Mouse (Mus musculus): ENCODE data around the gene Baiap3.

Baiap3 gene

GRCm38 (mm10) chr17:25256140-25256754, at the start of gene Baiap3:
Gene Baiap3, minus strand, starts transcription at chr17:25256364.
- no peak for DNase-seq (ENCODE audit: low read depth)

GRCm38 (mm10) chr17:25298094-25298493, 41.9 kb upstream of the Baiap3 start, which contains the start of gene Prss34:
Gene Prss34, plus strand, starts transcription at chr17:25298394.
- DNase-seq (ENCODE audit: low read depth), result no peak

GRCm38 (mm10) chr17:25294111-25294510, 37.9 kb upstream of the Baiap3 start:
- DNase-seq (ENCODE audit: low read depth), result no peak

GRCm38 (mm10) chr17:25293495-25293894, 37.3 kb upstream of the Baiap3 start:
- DNase-seq (ENCODE audit: low read depth), result no peak

DNA sequence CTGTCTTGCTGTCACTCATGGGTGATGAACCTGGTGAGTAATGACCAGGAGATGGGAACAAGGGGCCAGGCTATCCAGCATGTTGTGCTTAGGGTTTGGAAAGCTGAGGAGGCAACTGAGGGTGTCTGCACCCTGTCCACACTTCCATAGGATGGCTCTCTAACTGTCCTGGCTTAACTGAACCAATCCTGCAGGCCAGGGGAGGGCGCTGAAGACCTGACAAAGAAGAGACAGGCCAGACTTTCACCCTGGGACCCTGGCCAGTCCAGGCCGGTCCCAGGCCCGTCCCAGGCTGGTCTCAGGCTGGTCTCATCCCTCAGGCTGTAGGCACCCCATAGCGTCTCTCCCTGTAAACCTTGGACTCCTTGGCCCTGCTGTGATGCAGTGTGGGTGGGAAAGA, 34.2 kb upstream of the Baiap3 start:
- DNase-seq (ENCODE audit: low read depth), result no peak

- peak; percentile 77 for DNase-seq (ENCODE audit: low read depth)
Observed at GRCm38 (mm10) chr17:25288842-25289241, 32.7 kb upstream of the Baiap3 start.

GRCm38 (mm10) chr17:25285033-25285432, 28.9 kb upstream of the Baiap3 start:
- peak; percentile 87 for DNase-seq (ENCODE audit: low read depth)

- DNase-seq (ENCODE audit: low read depth), result peak; percentile 28
Observed at GRCm38 (mm10) chr17:25282133-25282532, 26.0 kb upstream of the Baiap3 start.

DNA sequence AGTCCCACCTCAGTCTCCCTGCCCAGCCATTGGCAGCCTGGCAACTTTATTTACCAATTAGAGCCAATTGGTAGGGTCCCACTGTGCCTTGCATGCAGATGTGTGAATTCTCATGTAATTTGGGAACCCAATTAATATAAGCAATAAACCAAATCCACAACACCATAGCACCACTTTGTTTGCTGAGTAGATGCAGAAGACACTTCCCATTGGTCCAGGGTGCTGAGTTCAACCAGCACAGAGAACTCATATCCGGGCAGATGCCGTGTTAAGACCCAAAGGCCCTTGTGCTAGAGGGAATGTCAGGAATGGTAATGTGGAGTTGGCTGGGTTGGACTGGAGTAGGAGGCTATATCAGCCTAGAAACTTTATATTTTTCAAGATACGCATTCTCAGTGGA, 19.7 kb upstream of the Baiap3 start:
- DNase-seq (ENCODE audit: low read depth), result no peak

DNA sequence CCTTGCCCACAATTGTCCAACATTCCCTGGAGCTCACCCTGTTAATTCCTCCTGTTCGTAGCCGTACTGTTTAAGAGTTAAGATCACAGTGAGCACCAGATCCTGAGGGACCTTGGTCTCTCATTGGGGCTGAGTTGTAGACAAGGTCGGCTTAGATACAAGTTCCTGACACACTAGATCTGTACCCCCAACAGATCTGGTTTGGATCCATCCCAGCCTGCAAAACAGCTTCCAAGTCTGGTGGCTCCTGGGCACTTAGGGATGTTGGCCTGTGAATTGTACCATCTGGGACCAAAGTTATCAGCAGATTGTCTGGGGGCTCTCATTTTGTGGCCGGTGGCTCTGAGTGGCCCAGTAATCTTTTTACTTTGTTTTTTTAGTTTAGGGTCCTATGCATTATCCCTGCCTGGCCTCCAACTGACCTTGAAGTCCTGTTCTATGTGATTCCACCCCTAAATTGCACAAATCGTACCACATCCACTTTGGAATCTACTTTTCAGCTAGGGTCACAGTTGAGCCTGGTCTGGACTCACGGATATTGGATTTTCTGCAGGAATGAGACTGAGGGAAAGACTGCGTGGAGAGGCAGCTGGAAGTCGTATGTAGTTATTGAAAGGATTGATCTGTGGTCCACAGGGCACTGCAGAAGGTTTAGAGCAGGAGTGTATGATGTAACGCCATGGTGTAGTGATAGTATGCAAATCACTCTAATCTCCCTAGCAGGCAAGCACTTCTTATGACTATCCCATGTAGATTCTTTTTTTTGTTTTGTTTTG, 18.6 kb upstream of the Baiap3 start, which contains the start of gene Ube2i:
TSS of gene Ube2i (minus strand) at position 52 of the 776 bp plus-strand sequence.
- DNase-seq (ENCODE audit: low read depth), result no peak

GRCm38 (mm10) chr17:25273706-25274501, 17.7 kb upstream of the Baiap3 start:
- DNase-seq (ENCODE audit: low read depth), result peak; percentile 98

- peak; percentile 95 for DNase-seq (ENCODE audit: low read depth)
Observed at GRCm38 (mm10) chr17:25272951-25273705, 17.0 kb upstream of the Baiap3 start.

- DNase-seq (ENCODE audit: low read depth), result peak; percentile 52
Observed at GRCm38 (mm10) chr17:25272326-25272725, 16.2 kb upstream of the Baiap3 start.

- no peak for DNase-seq (ENCODE audit: low read depth)
Observed at GRCm38 (mm10) chr17:25270795-25271335, 14.7 kb upstream of the Baiap3 start.

GRCm38 (mm10) chr17:25264453-25264852, 8.3 kb upstream of the Baiap3 start:
- DNase-seq (ENCODE audit: low read depth), result peak; percentile 36

DNA sequence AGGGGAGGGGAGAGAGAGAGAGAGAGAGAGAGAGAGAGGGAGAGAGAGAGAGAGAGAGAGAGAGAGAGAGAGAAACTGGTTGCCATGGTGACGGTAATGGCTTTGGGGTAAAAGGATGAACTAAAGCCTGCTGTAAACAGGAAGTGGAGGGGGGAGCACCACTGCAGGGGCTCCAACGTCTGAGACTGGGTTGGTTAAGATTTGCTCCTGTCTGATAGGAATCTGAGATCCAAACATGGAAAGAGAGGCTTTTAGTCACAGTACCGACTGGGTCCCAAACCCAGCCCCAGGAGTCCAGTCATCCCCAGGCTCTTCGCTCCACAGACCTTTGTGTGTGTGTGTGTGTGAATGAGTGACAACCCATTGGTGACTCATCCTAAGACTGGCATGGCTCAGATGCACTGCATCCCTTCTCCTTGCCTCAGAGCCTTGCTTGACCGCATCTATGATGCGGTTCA, 1.7 kb upstream of the Baiap3 start:
- DNase-seq (ENCODE audit: low read depth), result peak; percentile 31

GRCm38 (mm10) chr17:25255110-25255509, 1.1 kb downstream of the Baiap3 start:
- DNase-seq (ENCODE audit: low read depth), result no peak

GRCm38 (mm10) chr17:25253760-25254159, 2.4 kb downstream of the Baiap3 start:
- DNase-seq (ENCODE audit: low read depth), result no peak

GRCm38 (mm10) chr17:25252643-25253042, 3.5 kb downstream of the Baiap3 start:
- no peak for DNase-seq (ENCODE audit: low read depth)

- DNase-seq (ENCODE audit: low read depth), result no peak
Observed at GRCm38 (mm10) chr17:25250181-25250835, 5.9 kb downstream of the Baiap3 start.

All from NIH3T3 (cell line).